Mouse (Mus musculus) adipocyte (in vitro differentiated cells): ENCODE data around the gene Atxn7l2.

Experiments
- DNase-seq: peaks from one replicate; pipeline ENCODE4 v3.0.0-alpha.2; 2016; ENCODE audit warnings: low spot score

Gene Atxn7l2

DNA sequence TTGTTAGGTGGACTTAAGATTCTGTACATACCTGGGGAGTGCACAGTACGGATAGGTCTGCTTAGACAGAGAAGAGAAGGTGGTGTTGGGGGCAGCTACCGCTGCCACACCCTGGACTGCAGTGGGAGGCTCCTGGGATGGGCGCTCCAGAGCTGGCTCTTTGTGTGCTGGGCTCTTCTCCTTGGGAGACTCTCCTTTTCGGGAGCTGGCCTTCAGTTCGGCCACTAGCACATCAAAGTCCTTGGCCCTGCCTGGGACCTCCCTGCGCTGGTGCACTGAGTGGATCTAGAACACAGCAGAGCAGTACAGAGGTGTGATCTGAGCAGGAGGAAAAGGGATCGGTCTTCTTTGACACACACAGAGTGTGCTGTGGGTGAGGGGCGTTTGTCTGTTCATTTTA lies 5.1 kb downstream of the Atxn7l2 start:
- no peak for DNase-seq

DNA sequence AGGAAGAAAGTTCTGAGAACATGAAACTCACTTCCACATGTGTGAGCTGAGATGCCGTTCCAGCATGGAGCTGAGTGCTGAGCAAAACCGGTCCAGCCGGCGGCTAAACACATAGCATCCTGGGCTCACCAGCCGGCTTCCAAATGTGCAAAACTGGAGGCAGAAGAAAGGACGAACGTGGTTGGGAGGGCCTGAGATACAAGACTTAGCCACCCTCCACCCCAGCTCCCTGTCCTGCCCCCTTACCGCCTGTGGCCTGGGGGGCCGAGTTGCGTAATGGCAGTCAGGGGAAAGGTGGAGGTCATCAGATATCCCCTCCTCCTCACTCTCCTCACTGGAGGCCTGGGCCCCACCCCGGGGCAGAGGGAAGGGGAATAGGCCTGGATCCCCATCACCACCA lies 6.3 kb downstream of the Atxn7l2 start:
- no peak for DNase-seq

GRCm38 (mm10) chr3:108203621-108204325 lies 7.0 kb downstream of the Atxn7l2 start:
- peak; percentile 75 for DNase-seq

DNA sequence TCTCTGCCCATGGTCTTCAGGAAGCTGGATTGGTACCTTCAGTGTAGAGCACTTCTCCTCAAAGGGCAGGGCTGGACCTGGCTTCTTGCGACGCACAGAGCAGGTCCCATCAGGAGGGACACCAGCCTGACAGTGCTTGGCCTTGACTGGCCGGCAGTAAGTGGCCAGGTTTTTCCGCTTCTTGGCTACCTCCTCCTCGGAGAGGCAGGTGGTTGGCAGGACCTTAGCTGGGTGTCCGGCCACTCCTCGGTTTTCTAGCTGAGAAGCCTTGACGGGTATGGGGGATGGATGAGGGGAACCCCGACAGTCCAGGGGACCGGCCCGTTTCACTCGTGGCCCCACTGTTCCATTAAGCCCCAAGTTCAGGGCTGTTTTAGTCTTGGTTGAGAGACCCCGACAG lies 7.5 kb downstream of the Atxn7l2 start:
- no peak for DNase-seq

- no peak for DNase-seq
Observed at GRCm38 (mm10) chr3:108202506-108202905, 8.2 kb downstream of the Atxn7l2 start.

GRCm38 (mm10) chr3:108200329-108201323 lies 10.1 kb downstream of the Atxn7l2 start, which contains the start of gene Cyb561d1:
Gene Cyb561d1, minus strand, starts transcription at chr3:108201212.
- peak; percentile 85 for DNase-seq

GRCm38 (mm10) chr3:108199231-108199630 lies 11.5 kb downstream of the Atxn7l2 start:
- DNase-seq: no peak

DNA sequence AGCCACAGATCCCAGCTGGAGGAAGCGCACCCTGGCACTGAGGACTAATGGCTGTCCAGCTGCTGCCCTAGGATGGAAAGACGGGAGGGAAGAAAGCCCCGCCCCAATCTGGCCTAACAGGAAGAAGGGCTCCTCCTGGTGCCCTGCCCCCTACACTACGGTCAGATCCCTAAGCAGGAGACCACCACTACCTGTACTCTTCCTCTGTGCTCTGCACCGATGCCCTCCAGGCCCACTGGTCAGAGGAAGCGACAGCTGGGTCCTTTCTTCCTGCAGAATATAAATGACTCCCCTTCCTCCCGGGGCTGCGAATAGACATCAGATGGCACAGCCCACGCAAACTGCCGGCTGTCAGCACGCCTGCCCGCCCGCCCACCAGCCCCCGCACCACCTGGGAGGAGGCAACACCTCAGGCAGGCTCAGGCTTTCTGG lies 13.7 kb downstream of the Atxn7l2 start:
- no peak for DNase-seq

GRCm38 (mm10) chr3:108195941-108196590 lies 14.7 kb downstream of the Atxn7l2 start:
- no peak for DNase-seq

DNA sequence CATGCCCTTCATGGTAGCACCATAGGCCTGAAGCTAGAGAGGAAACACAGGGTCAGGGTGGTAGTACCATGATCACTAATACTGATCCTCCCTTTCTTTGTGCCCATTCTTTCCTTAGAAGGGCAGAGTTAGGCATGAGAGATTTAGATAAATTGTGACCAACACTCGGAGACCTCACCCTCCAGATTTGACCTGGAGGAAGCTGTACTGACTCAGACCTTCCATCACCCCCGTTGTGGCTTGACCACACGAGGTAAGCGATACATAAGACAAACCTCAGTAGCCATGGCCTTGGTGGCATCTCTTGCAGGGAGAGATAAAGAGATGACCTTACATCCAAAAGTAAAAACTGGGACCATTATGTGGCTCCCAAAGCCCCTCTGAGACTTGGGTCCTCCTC lies 15.4 kb downstream of the Atxn7l2 start:
- no peak for DNase-seq

DNA sequence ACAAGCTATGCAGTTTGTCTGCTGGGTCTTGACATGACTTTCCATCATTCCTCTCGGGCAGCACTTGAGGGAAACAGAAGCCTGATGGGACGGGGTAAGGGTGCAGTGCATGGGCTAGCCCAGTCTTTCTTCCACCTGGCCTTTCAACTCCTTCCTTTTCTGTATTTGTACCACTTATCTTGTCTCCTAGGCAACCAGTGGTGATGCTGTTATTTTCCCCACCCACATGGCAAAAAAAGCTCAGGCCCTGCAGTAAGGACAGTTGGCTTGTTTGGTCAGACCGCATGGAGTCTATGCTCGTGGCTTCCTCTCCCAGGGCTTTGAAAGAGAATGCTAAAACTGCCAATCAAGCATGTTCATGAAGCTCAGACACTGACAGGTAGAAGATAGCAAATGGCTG lies 17.0 kb downstream of the Atxn7l2 start:
- DNase-seq: no peak

GRCm38 (mm10) chr3:108189897-108190296 lies 20.8 kb downstream of the Atxn7l2 start:
- DNase-seq: no peak

DNA sequence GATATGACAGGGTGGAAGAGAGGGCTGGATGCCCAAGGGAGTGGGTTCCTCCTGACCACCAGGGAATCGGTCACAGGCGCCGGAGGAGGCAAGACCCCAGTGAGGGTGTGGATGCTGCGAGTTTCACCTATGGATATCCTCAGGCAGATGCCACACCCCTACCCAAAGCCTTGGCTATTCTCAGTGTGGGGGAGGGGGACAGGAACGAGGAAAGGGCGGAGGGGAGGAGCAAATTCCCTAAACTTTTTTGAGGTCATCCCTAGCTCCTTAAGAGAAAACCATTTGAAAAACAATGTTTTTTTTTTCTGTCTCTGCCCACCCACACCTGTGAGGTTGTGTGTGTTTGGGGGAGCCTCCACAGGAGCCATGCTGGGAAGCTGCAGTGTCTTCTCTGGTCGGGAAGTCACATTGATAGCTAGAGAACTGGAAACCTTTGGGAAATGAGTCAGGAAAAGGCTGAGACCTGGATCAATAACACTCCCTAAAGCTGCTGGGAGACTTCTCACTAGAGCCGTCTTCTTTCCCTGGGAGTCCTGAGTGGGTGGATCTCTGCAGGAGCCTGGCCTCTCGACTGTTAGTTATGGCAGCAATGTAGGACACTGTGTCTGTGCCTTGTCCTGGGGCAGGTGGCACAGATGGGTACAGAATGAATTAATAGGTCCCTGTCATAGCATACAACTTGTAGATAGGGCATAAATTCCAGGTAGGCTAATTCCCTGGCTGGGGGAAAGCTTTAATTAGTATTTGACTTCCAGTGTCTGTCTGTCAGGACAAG lies 21.8 kb downstream of the Atxn7l2 start:
- DNase-seq: no peak

GRCm38 (mm10) chr3:108187111-108187795 lies 23.5 kb downstream of the Atxn7l2 start:
- DNase-seq: no peak

GRCm38 (mm10) chr3:108186098-108187047 lies 24.4 kb downstream of the Atxn7l2 start, which contains the start of gene Amigo1:
Gene Amigo1, plus strand, starts transcription at chr3:108186335.
- DNase-seq: no peak

DNA sequence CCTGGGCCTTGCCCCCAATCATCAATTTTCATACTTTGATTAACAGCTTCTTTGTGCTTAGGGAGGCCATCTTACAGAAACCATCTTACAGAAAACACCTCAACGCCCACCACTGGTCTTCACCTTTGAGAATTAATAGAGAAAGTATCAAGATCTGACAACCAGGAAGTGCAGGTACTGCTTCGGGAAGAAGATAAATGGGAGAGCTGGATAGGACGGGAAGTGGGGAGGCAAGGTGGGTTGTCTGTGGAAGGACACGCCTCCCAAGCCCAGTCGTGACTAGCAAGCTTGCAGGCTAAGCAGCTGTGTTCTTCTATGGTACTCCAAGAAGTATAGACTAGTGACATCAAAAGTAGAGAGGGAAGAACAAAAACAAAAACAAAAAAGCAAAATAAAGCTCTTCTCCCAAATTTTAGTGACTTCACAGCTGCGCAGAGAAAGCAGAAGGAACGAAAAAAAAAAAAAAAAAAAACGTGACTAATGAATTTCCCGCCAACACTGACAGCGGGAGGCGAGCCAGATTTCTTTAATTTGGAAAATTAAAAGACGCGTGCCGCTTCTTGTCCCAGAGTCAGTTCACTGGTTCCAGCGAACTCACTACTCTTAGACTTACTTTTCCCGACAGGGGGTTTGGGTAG lies 25.2 kb downstream of the Atxn7l2 start:
- no peak for DNase-seq

GRCm38 (mm10) chr3:108184742-108185141 lies 26.0 kb downstream of the Atxn7l2 start:
- DNase-seq: no peak

GRCm38 (mm10) chr3:108180514-108180913 lies 30.2 kb downstream of the Atxn7l2 start:
- DNase-seq: no peak
